Mouse (Mus musculus) mouse embryonic stem cell (cell line): ENCODE measurements around the gene Hmgb4.

Source experiments
- in situ Hi-C, 2 experiments: fragments of 300-500 bp; cut with MboI; formaldehyde crosslinking; loops; 1 replicate in 1 of 2; 3 replicates in 1 of 2; pipeline ENCODE4 v1.14.3; 2019 to 2020; ENCODE audit warnings: low sequenced_read_pairs in 2 of 2, low pct_unique_long_range_greater_than_20kb in 1 of 2, mixed read lengths in 1 of 2; ENCODE audit not compliant: unreplicated experiment in 1 of 2

The Hmgb4 gene

DNA sequence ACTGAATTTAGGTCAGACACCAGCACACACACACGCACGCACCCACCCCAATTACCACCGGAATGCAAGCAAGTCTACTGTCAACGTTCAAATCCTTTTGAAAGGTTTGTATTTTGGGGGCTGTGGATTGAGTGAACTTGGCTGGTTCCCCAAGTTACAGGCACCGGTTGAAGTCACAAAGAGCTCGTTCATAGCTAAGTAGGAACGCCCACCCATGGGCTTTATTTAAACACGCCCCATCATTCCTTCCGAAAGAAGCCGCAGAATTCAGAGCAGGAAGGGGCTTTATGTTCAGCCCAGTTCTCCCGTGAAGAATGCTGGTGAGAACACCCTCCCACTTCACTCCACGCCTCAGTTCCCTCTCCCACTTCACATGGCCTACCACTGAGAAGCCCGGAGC lies 27.3 kb downstream of the Hmgb4 start:
- in situ Hi-C loops = no loop called here

DNA sequence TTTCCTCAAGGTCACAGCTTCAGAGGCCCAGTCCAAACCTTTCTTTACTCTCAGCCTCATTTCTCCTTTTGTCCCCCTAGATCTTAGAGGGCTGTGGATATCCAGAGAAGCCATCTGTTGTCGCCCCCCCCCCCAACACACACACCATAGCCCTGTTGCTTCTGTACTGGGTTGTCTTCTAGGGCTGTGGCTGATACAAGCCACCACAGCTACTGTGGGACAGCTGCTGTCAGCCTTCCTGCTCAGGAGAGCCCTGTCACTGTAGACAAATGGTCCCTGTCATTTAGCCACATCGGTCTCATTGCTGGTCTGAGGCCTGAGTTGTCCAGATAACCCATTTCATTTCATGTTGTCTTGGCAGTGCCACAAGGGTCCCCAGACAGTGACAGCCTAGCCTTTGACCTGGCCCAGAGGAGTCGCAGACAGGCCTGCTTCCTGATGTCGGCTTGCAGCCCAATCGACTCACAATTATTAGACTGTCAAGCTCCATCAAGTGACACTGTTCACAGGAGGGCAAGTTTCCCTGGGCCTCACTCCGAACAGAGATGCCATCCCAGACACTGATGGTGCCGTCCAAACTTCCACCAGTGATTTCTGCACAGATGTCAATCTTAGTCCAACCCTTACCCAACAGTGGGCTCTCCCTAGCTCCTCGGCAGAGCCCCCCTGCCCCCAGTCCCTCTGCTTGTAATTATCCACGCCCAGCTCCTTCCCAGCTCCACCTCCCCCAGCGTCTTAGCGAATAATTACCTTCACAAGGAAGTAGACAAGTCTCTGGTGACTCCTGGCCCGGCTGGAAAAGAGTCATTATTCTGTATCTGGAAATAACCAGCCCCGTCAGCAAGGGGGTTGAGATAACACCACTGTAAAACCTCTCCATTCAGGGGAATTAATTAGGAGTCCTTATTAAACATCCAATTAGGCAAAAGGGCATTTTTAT lies 33.1 kb downstream of the Hmgb4 start:
- in situ Hi-C loops = no loop called here

DNA sequence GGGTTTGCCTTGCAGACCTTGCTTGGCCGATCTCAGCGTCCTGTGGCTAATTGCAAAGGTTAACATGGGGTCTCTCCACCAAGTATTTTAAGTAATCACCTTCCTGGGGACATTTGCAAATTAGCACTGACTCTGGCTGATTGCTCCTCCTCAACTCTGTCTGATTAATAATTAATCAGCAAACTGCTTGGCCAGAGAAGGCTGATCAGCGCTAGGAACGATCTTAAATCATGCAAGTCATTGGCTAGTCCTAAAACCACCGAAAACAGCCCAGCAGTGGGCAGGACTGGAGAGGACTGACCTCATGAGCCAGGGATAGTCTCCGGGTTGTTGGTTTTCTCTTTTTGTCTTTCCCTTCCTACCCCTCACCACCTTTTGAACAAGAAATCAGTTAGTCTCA lies 36.3 kb downstream of the Hmgb4 start:
- in situ Hi-C loops = no loop called here

DNA sequence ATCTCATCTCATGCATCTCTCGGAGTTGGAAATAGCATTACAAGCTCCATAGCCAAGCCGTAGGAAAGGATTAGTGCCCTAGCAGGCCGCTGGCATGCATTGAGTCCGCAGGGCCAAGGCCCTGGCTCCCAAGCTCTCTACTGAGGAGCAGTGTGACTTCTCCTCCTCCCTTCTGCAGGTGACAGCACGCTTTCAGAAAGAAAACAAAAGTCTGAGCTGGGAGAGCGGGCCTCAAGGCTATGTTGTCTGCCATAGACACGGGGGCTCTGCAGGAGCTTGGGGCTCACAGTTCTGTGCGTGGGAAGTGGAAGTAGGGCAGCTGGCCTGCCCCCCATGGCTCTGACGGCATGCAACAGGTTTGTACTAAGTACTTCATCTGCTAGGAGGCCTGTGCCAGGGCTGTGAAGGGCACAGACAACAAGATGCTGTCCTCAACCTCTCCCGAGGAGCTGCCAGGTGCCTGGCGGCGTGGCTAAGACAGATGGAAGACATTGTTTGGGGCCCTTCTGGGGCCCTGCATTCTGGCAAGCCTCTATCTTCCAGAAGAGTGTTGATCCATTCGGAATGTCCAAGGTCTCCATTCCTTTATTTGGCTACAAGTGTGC lies 42.7 kb downstream of the Hmgb4 start:
- in situ Hi-C loops = no loop called here
